ENCODE assay signal across 16 mouse cellular contexts in genomic region chr4:125987071-125987470, GRCm38 (mm10). TPM values are rescaled to one million over a fixed set of nuclear protein-coding genes. Genes with fewer than 3 reads are reported as not detected.
DNase-seq lines count a peak whose midpoint lies in the region.
"Had no signal": no experiment of that assay in that cellular context is flagged by ENCODE, and none has a peak within 500 bp of the region (broad histone marks: within the 10 kb centered on the region; RNA-seq: fewer than 3 reads in every experiment).

No protein-coding gene starts in this region.

- peak; percentile 37 for DNase-seq in adrenal gland, adult 2 months
- DNase-seq in adrenal gland, adult 8-10 months = no peak
- peak; percentile 41 for DNase-seq in adrenal gland, postnatal 14 days
- DNase-seq in adrenal gland, adult 18-20 months (ENCODE audit: low spot score in 2 of 2) = no peak
- DNase-seq in left cerebral cortex, postnatal 4 days = peak; percentile 26
- no peak for DNase-seq in left cerebral cortex, adult 18-20 months (ENCODE audit: low spot score in 2 of 2)
- DNase-seq in frontal cortex, postnatal 36 days (ENCODE audit: low spot score in 2 of 2) = no peak
- DNase-seq: B cell, adult 2 months; cerebellum, adult 11-12 months; cerebellum, adult 2 months; cerebellum, adult 9-10 months; cerebellum, postnatal 25 days; forebrain, postnatal 0 days had no signal

- intact Hi-C loops in left cerebral cortex, postnatal 4 days (cut with DNase I) = no loop called here

RNA-seq across cellular contexts. Expression of gene Csf3r, which starts 37.3 kb away (rescaled TPM):
- total RNA-seq in adrenal gland, adult 2 months (2021) = 1 to 10 TPM; 1.5 to 1.6 TPM
- polyA plus RNA-seq in adrenal gland, adult 2 months (2012; rRNA removed) = 3.1 TPM in 2 replicates
- 1 to 10 TPM; 1.3 to 3.6 (median 2.8) TPM for total RNA-seq in adrenal gland, adult 8-10 months (2022)
- total RNA-seq in adrenal gland, postnatal 14 days (2021) = 1.3 and 2.1 TPM in 2 replicates
- total RNA-seq in adrenal gland, adult 18-20 months (2021) = 1 to 10 TPM; 2.3 to 3.0 TPM
- 1 to 10 TPM in 1 of 2 experiments, under 1 TPM in 1; 0.66 to 1.1 TPM for total RNA-seq in left cerebral cortex, postnatal 4 days (2021)
- 1 to 10 TPM; 4.2 to 5.3 TPM for total RNA-seq in left cerebral cortex, adult 18-20 months (2021)
- total RNA-seq: CH12.LX had no signal
- polyA plus RNA-seq: CD4-positive, CD25-positive, alpha-beta regulatory T cell, adult 4 months; Patski had no signal

RNA-seq across cellular contexts. Expression of gene Mrps15, which starts 59.7 kb away (rescaled TPM):
- total RNA-seq in adrenal gland, adult 2 months (2021) = 100 to 1,000 TPM in 1 of 2 experiments, 10 to 100 TPM in 1; 77.2 to 112 TPM
- 196 TPM in 2 replicates for polyA plus RNA-seq in adrenal gland, adult 2 months (2012; rRNA removed)
- 10 to 100 TPM; 64.2 to 74.4 (median 69.4) TPM for total RNA-seq in adrenal gland, adult 8-10 months (2022)
- 77.6 and 79.9 TPM in 2 replicates for total RNA-seq in adrenal gland, postnatal 14 days (2021)
- total RNA-seq in adrenal gland, adult 18-20 months (2021) = 10 to 100 TPM; 85.5 to 99.2 TPM
- 10 to 100 TPM; 52.3 to 60.6 TPM for total RNA-seq in left cerebral cortex, postnatal 4 days (2021)
- total RNA-seq in left cerebral cortex, adult 18-20 months (2021) = 10 to 100 TPM; 43.7 to 52.4 TPM

Comparison
In these comparisons a context has a peak if more than half of its experiments do, and no peak if none do; other contexts are left out.
1. DNase-seq: peak in adrenal gland, adult 2 months (single experiment), adrenal gland, postnatal 14 days (single experiment) and left cerebral cortex, postnatal 4 days (single experiment); none in adrenal gland, adult 8-10 months (single experiment), adrenal gland, adult 18-20 months (0 of 2), left cerebral cortex, adult 18-20 months (0 of 2) and frontal cortex, postnatal 36 days (0 of 2).